Mouse (Mus musculus) olfactory bulb, adult 2 months (tissue): Measurements from ENCODE around the gene Rab35.

Experiments
- CTCF ChIP-seq: fragments of 200-500 bp; IDR thresholded peaks from 2 replicates; pipeline ENCODE4 v1.5.1; 2012; ENCODE audit warnings: low read depth, mild to moderate bottlenecking, low read length, moderate library complexity; ENCODE audit not compliant: insufficient read depth
- POLR2A ChIP-seq: fragments of 200-500 bp; IDR thresholded peaks from 2 replicates; pipeline ENCODE4 v1.6.1; 2012; ENCODE audit warnings: mild to moderate bottlenecking, low read depth, low read length, moderate library complexity; ENCODE audit not compliant: insufficient read depth

DNA sequence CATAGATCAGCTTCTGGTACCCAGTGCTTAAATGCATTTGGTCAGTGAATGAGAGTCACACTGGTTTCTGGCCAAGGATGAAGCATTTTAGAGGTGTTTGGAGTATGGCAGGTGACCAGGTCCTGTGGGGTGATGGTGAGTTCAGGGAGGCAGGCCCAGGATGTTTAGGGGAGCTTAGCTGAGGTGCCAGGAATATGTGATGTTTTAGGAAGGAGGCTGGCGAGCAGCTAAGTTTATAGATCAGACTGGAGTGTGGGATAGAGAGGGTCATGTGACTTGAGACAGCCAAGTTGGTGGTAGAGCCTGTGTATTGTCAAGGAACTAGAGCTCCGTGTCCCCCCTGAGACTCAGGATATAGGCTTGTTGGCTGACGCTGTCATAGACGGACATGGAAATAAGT is 1.4 kb downstream of the Rab35 start:
- TF ChIP-seq CTCF (no peak), POLR2A (no peak)
